ENCODE assay signal across 10 mouse cellular contexts in genomic region chr17:31705271-31706020, GRCm38 (mm10). TPM values are rescaled to one million over a fixed set of nuclear protein-coding genes. Genes with fewer than 3 reads are reported as not detected.
DNase-seq lines count a peak whose midpoint lies in the region; ATAC-seq and TF ChIP-seq lines count a peak whose summit lies in the region.
"Had no signal": no experiment of that assay in that cellular context is flagged by ENCODE, and none has a peak within 500 bp of the region (broad histone marks: within the 10 kb centered on the region; RNA-seq: fewer than 3 reads in every experiment).

No protein-coding gene starts in this region.

- H3K9ac ChIP-seq in forebrain, embryonic 15.5 days (replicated peaks) = no peak overlapping the region
- no peak overlapping the region for H3K9ac ChIP-seq in forebrain, postnatal 0 days
- no peak overlapping the region for H3K9ac ChIP-seq in midbrain, embryonic 14.5 days (replicated peaks; ENCODE audit: low read length)
- H3K9ac ChIP-seq: heart, embryonic 13.5 days; liver, embryonic 13.5 days had no signal

- no peak overlapping the region for H3K4me2 ChIP-seq in forebrain, embryonic 15.5 days (replicated peaks)
- no peak overlapping the region for H3K4me2 ChIP-seq in forebrain, postnatal 0 days (ENCODE audit: low read depth)
- H3K4me2 ChIP-seq in midbrain, embryonic 14.5 days (ENCODE audit: low read length) = no peak overlapping the region
- H3K4me2 ChIP-seq: heart, embryonic 13.5 days; liver, embryonic 13.5 days had no signal

- no peak for DNase-seq in forebrain, embryonic 10.5 days (ENCODE audit: extremely low spot score, low spot score)
- peak; percentile 89 for DNase-seq in adipocyte (ENCODE audit: low spot score)
- peak; percentile 77 for DNase-seq in forebrain, postnatal 0 days
- peak; percentile 37 to 39 for DNase-seq in layer of hippocampus, postnatal 25 days (ENCODE audit: extremely low spot score in 1 of 2, low spot score in 1 of 2)
- DNase-seq in midbrain, embryonic 14.5 days = no peak
- DNase-seq: liver, embryonic 13.5 days had no signal

- no peaks in the 10 kb centered on the region for H3K36me3 ChIP-seq in forebrain, embryonic 15.5 days
- H3K36me3 ChIP-seq in forebrain, embryonic 10.5 days (replicated peaks) = no peaks in the 10 kb centered on the region
- no peaks in the 10 kb centered on the region for H3K36me3 ChIP-seq in forebrain, postnatal 0 days (ENCODE audit: insufficient read depth)
- no peaks in the 10 kb centered on the region for H3K36me3 ChIP-seq in midbrain, embryonic 14.5 days (ENCODE audit: control insufficient read depth, insufficient read depth, low read length)
- H3K36me3 ChIP-seq: heart, embryonic 13.5 days; liver, embryonic 13.5 days had no signal

- WGBS in forebrain, embryonic 15.5 days = 59% methylated on average over 20 of the region's 20 CpGs
- WGBS in forebrain, embryonic 10.5 days = 77% methylated on average over 20 of the region's 20 CpGs
- WGBS in forebrain, postnatal 0 days = 52% methylated on average over 20 of the region's 20 CpGs
- 78% methylated on average over 20 of the region's 20 CpGs for WGBS in midbrain, embryonic 14.5 days

- no peak overlapping the region for H3K4me3 ChIP-seq in forebrain, embryonic 15.5 days
- H3K4me3 ChIP-seq in forebrain, embryonic 10.5 days = no peak overlapping the region
- no peak overlapping the region for H3K4me3 ChIP-seq in forebrain, postnatal 0 days (ENCODE audit: low read depth, low read length)
- no peak overlapping the region for H3K4me3 ChIP-seq in midbrain, embryonic 14.5 days (replicated peaks; ENCODE audit: low read depth, low read length)
- H3K4me3 ChIP-seq: heart, embryonic 13.5 days; liver, embryonic 13.5 days had no signal

- peak overlapping the region; percentile 39 for H3K27ac ChIP-seq in forebrain, embryonic 15.5 days (replicated peaks)
- no peak overlapping the region for H3K27ac ChIP-seq in forebrain, embryonic 10.5 days
- H3K27ac ChIP-seq in forebrain, postnatal 0 days (ENCODE audit: low read depth, low read length) = no peak overlapping the region
- no peak overlapping the region for H3K27ac ChIP-seq in midbrain, embryonic 14.5 days (replicated peaks; ENCODE audit: low read depth, low read length)
- H3K27ac ChIP-seq: heart, embryonic 13.5 days; liver, embryonic 13.5 days had no signal

- no peaks in the 10 kb centered on the region for H3K9me3 ChIP-seq in forebrain, embryonic 15.5 days
- no peaks in the 10 kb centered on the region for H3K9me3 ChIP-seq in forebrain, embryonic 10.5 days
- H3K9me3 ChIP-seq in forebrain, postnatal 0 days (ENCODE audit: low read length) = no peaks in the 10 kb centered on the region
- no peaks in the 10 kb centered on the region for H3K9me3 ChIP-seq in midbrain, embryonic 14.5 days (ENCODE audit: control insufficient read depth, low read length)
- H3K9me3 ChIP-seq: heart, embryonic 13.5 days; liver, embryonic 13.5 days had no signal

- ATAC-seq in forebrain, embryonic 15.5 days (replicated peaks) = peak; percentile 71; the same call in 1 of the 2 replicates
- ATAC-seq in forebrain, postnatal 0 days = peak; percentile 87
- no peak for ATAC-seq in inflammation-experienced regulatory T-cells, adult 6 months
- ATAC-seq in megakaryocyte-erythroid progenitor cell, adult 5-6 weeks (replicated peaks; ENCODE audit: low FRiP score, low TSS enrichment, poor library complexity, severe bottlenecking) = no peak
- no peak for ATAC-seq in midbrain, embryonic 14.5 days (ENCODE audit: low FRiP score, low TSS enrichment)

- TF ChIP-seq CTCF in forebrain, postnatal 0 days (IDR thresholded peaks at IDR 0.05; ENCODE audit: low read depth) = no peak

- H3K4me1 ChIP-seq in forebrain, embryonic 15.5 days = peaks cover 14% of the 10 kb centered on the region
- peaks cover 5% of the 10 kb centered on the region for H3K4me1 ChIP-seq in forebrain, embryonic 10.5 days
- no peaks in the 10 kb centered on the region for H3K4me1 ChIP-seq in forebrain, postnatal 0 days (ENCODE audit: insufficient read depth)
- H3K4me1 ChIP-seq in midbrain, embryonic 14.5 days (ENCODE audit: control insufficient read depth, insufficient read depth, low read length) = no peaks in the 10 kb centered on the region
- H3K4me1 ChIP-seq: liver, embryonic 13.5 days had no signal

- H3K27me3 ChIP-seq in forebrain, embryonic 15.5 days = no peaks in the 10 kb centered on the region
- no peaks in the 10 kb centered on the region for H3K27me3 ChIP-seq in forebrain, embryonic 10.5 days (ENCODE audit: poor library complexity, severe bottlenecking)
- H3K27me3 ChIP-seq in forebrain, postnatal 0 days (ENCODE audit: insufficient read depth, low read length) = no peaks in the 10 kb centered on the region
- H3K27me3 ChIP-seq in midbrain, embryonic 14.5 days (ENCODE audit: control insufficient read depth, insufficient read depth, low read length) = no peaks in the 10 kb centered on the region
- H3K27me3 ChIP-seq: heart, embryonic 13.5 days; liver, embryonic 13.5 days had no signal

RNA-seq across cellular contexts. Expression of gene Cryaa, which starts 27.8 kb away (rescaled TPM):
- not detected in 2 replicates for polyA plus RNA-seq in forebrain, embryonic 15.5 days (2015; fragmentation: Nextera tagmentation; extraction: Ambion mirVana)
- polyA plus RNA-seq in forebrain, embryonic 10.5 days (2016; fragmentation: Nextera tagmentation; extraction: Ambion mirVana) = 0.16 TPM in 1 of 2 replicates, not detected in the other
- total RNA-seq in forebrain, postnatal 0 days (2014; rRNA removed) = not detected in 2 replicates
- 0.28 TPM in 1 of 2 replicates, not detected in the other for polyA plus RNA-seq in forebrain, postnatal 0 days (2015; fragmentation: Nextera tagmentation; extraction: Ambion mirVana)
- under 1 TPM in 1 of 2 experiments, not detected in 1; 0.31 TPM for total RNA-seq in layer of hippocampus, postnatal 25 days (2021)
- polyA plus RNA-seq in inflammation-experienced regulatory T-cells, adult 6 months (2017; shearing (Covaris generic)) = not detected
- not detected in 2 replicates for total RNA-seq in megakaryocyte-erythroid progenitor cell, adult 5-6 weeks (2014; fragmentation: Nextera tagmentation)
- total RNA-seq in megakaryocyte-erythroid progenitor cell, adult 5-6 weeks (2017) = not detected in 2 replicates
- polyA plus RNA-seq in midbrain, embryonic 14.5 days (2014; fragmentation: Nextera tagmentation; extraction: Ambion mirVana) = not detected in 2 replicates
- polyA plus RNA-seq: heart, embryonic 13.5 days; liver, embryonic 13.5 days had no signal

RNA-seq across cellular contexts. Expression of gene U2af1, which starts 46.8 kb away (rescaled TPM):
- polyA plus RNA-seq in forebrain, embryonic 15.5 days (2015; fragmentation: Nextera tagmentation; extraction: Ambion mirVana) = 270 and 280 TPM in 2 replicates
- 529 and 553 TPM in 2 replicates for polyA plus RNA-seq in forebrain, embryonic 10.5 days (2016; fragmentation: Nextera tagmentation; extraction: Ambion mirVana)
- 86.4 and 102 TPM in 2 replicates for total RNA-seq in forebrain, postnatal 0 days (2014; rRNA removed)
- polyA plus RNA-seq in forebrain, postnatal 0 days (2015; fragmentation: Nextera tagmentation; extraction: Ambion mirVana) = 264 and 273 TPM in 2 replicates
- total RNA-seq in layer of hippocampus, postnatal 25 days (2021) = 100 to 1,000 TPM; 121 to 128 TPM
- polyA plus RNA-seq in inflammation-experienced regulatory T-cells, adult 6 months (2017; shearing (Covaris generic)) = 100 to 1,000 TPM in 1 of 3 experiments, 10 to 100 TPM in 2; 53.0 to 103 (median 62.4) TPM
- total RNA-seq in megakaryocyte-erythroid progenitor cell, adult 5-6 weeks (2014; fragmentation: Nextera tagmentation) = 178 and 219 TPM in 2 replicates
- total RNA-seq in megakaryocyte-erythroid progenitor cell, adult 5-6 weeks (2017) = 310 and 385 TPM in 2 replicates
- 124 and 168 TPM in 2 replicates for polyA plus RNA-seq in midbrain, embryonic 14.5 days (2014; fragmentation: Nextera tagmentation; extraction: Ambion mirVana)

Comparison
In these comparisons a context has a peak if more than half of its experiments do, and no peak if none do; other contexts are left out.
1. DNase-seq: peak in adipocyte (single experiment), forebrain, postnatal 0 days (single experiment) and layer of hippocampus, postnatal 25 days (2 of 2); none in forebrain, embryonic 10.5 days (single experiment) and midbrain, embryonic 14.5 days (single experiment).
2. ATAC-seq: peak in forebrain, embryonic 15.5 days (single experiment) and forebrain, postnatal 0 days (single experiment); none in inflammation-experienced regulatory T-cells, adult 6 months (single experiment), megakaryocyte-erythroid progenitor cell, adult 5-6 weeks (single experiment) and midbrain, embryonic 14.5 days (single experiment).